Mouse (Mus musculus) embryonic fibroblast, embryonic 13.5 days (primary cell): ENCODE results near the gene Ano2.

Source experiments
- CTCF ChIP-seq: IDR thresholded peaks from 2 replicates; pipeline ENCODE4 v1.5.1; 2011; ENCODE audit warnings: mild to moderate bottlenecking, control low read depth, low read length, moderate library complexity, borderline replicate concordance; ENCODE audit not compliant: insufficient read depth
- POLR2A ChIP-seq: IDR thresholded peaks from 2 replicates; pipeline ENCODE4 v1.6.1; 2011; ENCODE audit warnings: low read depth, mild to moderate bottlenecking, control low read depth, low read length, moderate library complexity

DNA sequence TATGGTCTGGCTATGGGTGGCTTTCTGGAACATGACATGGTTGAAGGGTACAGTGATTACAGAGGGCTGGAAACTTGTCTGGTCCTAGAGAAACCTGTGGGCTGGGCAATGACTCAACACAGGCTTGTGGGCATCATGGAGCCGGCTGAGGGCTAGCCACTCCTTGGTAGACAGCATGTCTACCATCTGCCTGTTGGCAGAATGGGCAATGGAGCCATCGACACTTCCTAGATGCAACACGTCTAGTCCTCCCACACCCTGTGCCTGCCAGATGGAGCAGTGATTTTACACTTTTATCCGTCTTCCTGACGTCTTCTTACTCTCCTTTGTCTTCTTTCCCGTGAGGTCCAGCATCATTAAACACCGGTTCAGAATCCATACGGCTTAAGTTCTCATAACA lies 49.1 kb upstream of the Ano2 start:
- no peak for TF ChIP-seq CTCF
- TF ChIP-seq POLR2A = no peak
